Mouse (Mus musculus) liver, postnatal 0 days (tissue): ENCODE results near the gene Gm10188.

Experiments used
- CTCF ChIP-seq: sonication (generic); IDR thresholded peaks from 2 replicates; pipeline ENCODE4 v1.5.1; 2016; ENCODE audit warnings: antibody characterized with exemption, low read depth
- EP300 ChIP-seq: IDR thresholded peaks from 2 replicates; pipeline ENCODE4 v1.6.1; 2016; ENCODE audit warnings: antibody characterized with exemption, low read depth, mild to moderate bottlenecking

GRCm38 (mm10) chr1:132246137-132246536 lies 16.6 kb upstream of the Gm10188 start:
- TF ChIP-seq EP300 (no peak), CTCF (no peak)
